Mouse (Mus musculus) liver, embryonic 14.5 days (tissue): ENCODE results near the gene Gpr4. TPM values are rescaled to one million over a fixed set of nuclear protein-coding genes. Genes with fewer than 3 reads are reported as not detected.
A peak's percentile ranks its signal among the peaks of the same experiment; 100 is the strongest.

Experiments used
- ATAC-seq: fragments of 200-750 bp; cut with Nextera tagmentation; 2 replicates; pipeline ENCODE4 v1.8.0; 2017; ENCODE audit warnings: moderate number of reproducible peaks, mild to moderate bottlenecking, moderate library complexity; ENCODE audit not compliant: insufficient read depth
- DNase-seq, 3 experiments: peaks; one replicate each; pipeline ENCODE4 v3.0.0-alpha.2; 2012 to 2013; ENCODE audit warnings: low read depth in 3 of 3, low spot score in 3 of 3
- H3K27ac ChIP-seq: fragments of 300-500 bp; sonication (generic); 2 replicates; pipeline ENCODE4 v1.5.1; 2014; ENCODE audit warnings: moderate library complexity, mild to moderate bottlenecking, control low read depth, inconsistent platforms
- H3K27me3 ChIP-seq: fragments of 300-500 bp; sonication (generic); 2 replicates; pipeline ENCODE4 v1.6.1; 2014; ENCODE audit warnings: mild to moderate bottlenecking, low read length, moderate library complexity; ENCODE audit not compliant: control insufficient read depth, insufficient read depth
- H3K36me3 ChIP-seq: fragments of 300-500 bp; sonication (generic); replicated peaks from 2 replicates; pipeline ENCODE4 v1.6.1; 2014; ENCODE audit warnings: low read depth; ENCODE audit not compliant: control insufficient read depth, insufficient read depth
- H3K4me1 ChIP-seq, 2 experiments: fragments of 200-500 bp in 1 of 2; fragments of 300-500 bp in 1 of 2; sonication (generic) in 1 of 2; replicated peaks; 2 replicates each; pipeline ENCODE4 v1.6.1; 2012 to 2014; ENCODE audit warnings: antibody characterized with exemption in 1 of 2, inconsistent platforms in 1 of 2, low read length in 1 of 2; ENCODE audit not compliant: control insufficient read depth in 2 of 2, insufficient read depth in 2 of 2
- H3K4me2 ChIP-seq: fragments of 300-500 bp; sonication (generic); 2 replicates; pipeline ENCODE4 v1.6.1; 2014; ENCODE audit warnings: low read depth, mild to moderate bottlenecking, control low read depth, moderate library complexity
- H3K4me3 ChIP-seq, 2 experiments: fragments of 200-500 bp in 1 of 2; fragments of 300-500 bp in 1 of 2; sonication (generic) in 1 of 2; 2 replicates each; pipeline ENCODE4 v1.5.1; 2012 to 2014; ENCODE audit warnings: low read depth in 2 of 2, low read length in 2 of 2, mild to moderate bottlenecking in 2 of 2, control low read depth in 1 of 2, inconsistent platforms in 1 of 2, moderate library complexity in 1 of 2; ENCODE audit not compliant: insufficient read depth in 1 of 2
- H3K9ac ChIP-seq: fragments of 300-500 bp; sonication (generic); replicated peaks from 2 replicates; pipeline ENCODE4 v1.6.1; 2014; ENCODE audit warnings: mild to moderate bottlenecking, control low read depth, moderate library complexity
- H3K9me3 ChIP-seq: fragments of 300-500 bp; sonication (generic); 2 replicates; pipeline ENCODE4 v1.6.1; 2016; ENCODE audit warnings: low read length, mixed read lengths; ENCODE audit not compliant: control insufficient read depth
- CTCF ChIP-seq: IDR thresholded peaks from 2 replicates; pipeline ENCODE4 v1.5.1; 2016; ENCODE audit warnings: antibody characterized with exemption, low read depth, control low read depth
- EP300 ChIP-seq: IDR thresholded peaks from 2 replicates; pipeline ENCODE4 v1.6.1; 2016; ENCODE audit warnings: antibody characterized with exemption, low read depth
- WGBS: fragments of 180-500 bp; shearing (Covaris S2); extraction: QIAGEN DNeasy Blood & Tissue Kit; methylation state at CpG from one replicate; pipeline ENCODE4 v1.1.7; 2014; ENCODE audit not compliant: insufficient replicate concordance; 5-methylcytosine and 5-hydroxymethylcytosine counted together
- polyA plus RNA-seq, 2 experiments: library from polyadenylated mRNA; depleted of rRNA in 1 of 2; stranded (reverse) in 1 of 2; unstranded in 1 of 2; fragments of >200 nt; fragmentation: Nextera tagmentation in 1 of 2; extraction: Ambion mirVana in 1 of 2; gene quantifications; 2 replicates each; pipeline versions ENCODE4 v1.2.1 to v1.2.3; 2012 to 2014

Gene Gpr4
- polyA plus RNA-seq, 2 experiments = 0.10 to 0.35 TPM

DNA sequence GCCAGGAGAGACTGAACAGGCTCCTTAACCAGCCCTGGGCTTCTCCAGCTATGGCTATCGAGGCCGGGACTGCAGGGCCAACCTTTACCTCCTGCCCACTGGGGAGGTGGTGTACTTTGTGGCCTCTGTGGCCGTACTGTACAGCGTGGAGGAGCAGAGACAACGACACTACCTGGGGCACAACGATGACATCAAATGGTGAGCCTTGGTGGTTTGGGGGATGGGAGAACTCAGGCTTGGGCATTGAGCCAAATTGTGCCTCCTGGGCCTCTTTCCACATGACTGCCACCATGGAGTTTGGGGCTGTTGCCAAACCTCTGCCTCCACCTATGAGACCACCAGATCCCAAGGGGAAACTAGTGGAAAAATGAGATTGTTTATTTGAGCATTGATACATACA is 27.6 kb upstream of the Gpr4 start:
- no peak overlapping the region for H3K27ac ChIP-seq
- H3K9me3 ChIP-seq = no peaks in the 10 kb centered on the region
- no peak overlapping the region for H3K4me3 ChIP-seq
- 74% methylated on average over 6 of the region's 6 CpGs for WGBS
- no peak for DNase-seq
- H3K27me3 ChIP-seq = peaks cover 5% of the 10 kb centered on the region
- H3K4me1 ChIP-seq = peaks cover 6 to 18% of the 10 kb centered on the region in 2 experiments
- H3K36me3 ChIP-seq = no peaks in the 10 kb centered on the region
- no peak overlapping the region for H3K9ac ChIP-seq
- ATAC-seq = no peak
- TF ChIP-seq EP300 = no peak
- no peak for TF ChIP-seq CTCF
- no peak overlapping the region for H3K4me2 ChIP-seq

DNA sequence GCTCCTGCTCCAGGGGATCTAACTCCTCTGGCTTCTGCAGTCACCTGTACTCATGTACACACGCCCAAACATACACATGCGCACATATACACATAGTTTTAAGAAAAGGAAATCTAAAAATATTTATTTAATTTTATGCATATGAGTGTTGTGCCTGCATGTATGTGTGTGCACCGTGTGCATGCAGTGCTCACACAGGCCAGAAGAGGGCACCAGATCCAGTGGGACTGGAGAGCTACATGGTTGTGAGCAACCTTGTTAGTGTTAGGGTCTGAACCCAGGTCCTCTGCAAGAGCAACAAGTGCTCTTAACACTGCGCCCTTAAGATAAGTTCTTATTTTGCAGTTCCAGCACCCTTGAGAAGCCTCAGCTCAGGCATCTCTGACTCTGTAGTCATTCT is 17.7 kb upstream of the Gpr4 start:
- no peaks in the 10 kb centered on the region for H3K36me3 ChIP-seq
- H3K4me3 ChIP-seq = no peak overlapping the region
- no peak overlapping the region for H3K4me2 ChIP-seq
- H3K27ac ChIP-seq = no peak overlapping the region
- H3K4me1 ChIP-seq = no peaks in the 10 kb centered on the region
- TF ChIP-seq CTCF (peak; percentile 74), EP300 (no peak)
- DNase-seq = no peak
- no peak for ATAC-seq
- H3K27me3 ChIP-seq = no peaks in the 10 kb centered on the region
- 75% methylated on average over 4 of the region's 4 CpGs for WGBS
- no peaks in the 10 kb centered on the region for H3K9me3 ChIP-seq
- no peak overlapping the region for H3K9ac ChIP-seq

DNA sequence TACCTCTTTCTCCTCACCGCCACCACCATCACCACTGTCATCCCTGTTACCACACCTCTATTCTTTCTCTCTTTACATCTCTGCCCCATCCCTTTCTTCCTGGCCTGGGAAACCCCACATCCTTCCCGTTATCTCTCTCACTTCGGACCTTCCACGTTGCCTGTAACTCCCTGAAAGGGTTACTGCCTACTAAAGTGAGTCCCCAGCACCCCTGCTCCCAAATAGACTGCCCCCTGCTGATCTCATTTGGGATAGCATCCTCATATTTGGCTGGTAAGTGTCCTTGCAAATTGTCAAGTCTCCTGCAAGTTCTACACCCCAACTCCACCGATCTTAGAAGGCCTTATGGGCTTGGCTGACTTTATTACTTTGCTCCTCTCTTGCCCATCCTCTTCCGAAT is 15.7 kb upstream of the Gpr4 start:
- DNase-seq = no peak
- TF ChIP-seq CTCF (peak; percentile 69), EP300 (no peak)
- no peak overlapping the region for H3K4me2 ChIP-seq
- no peaks in the 10 kb centered on the region for H3K4me1 ChIP-seq
- no peak for ATAC-seq
- H3K9ac ChIP-seq = no peak overlapping the region
- no peak overlapping the region for H3K27ac ChIP-seq
- no peak overlapping the region for H3K4me3 ChIP-seq
- no peaks in the 10 kb centered on the region for H3K36me3 ChIP-seq
- no peaks in the 10 kb centered on the region for H3K9me3 ChIP-seq
- no peaks in the 10 kb centered on the region for H3K27me3 ChIP-seq
- 46% methylated on average over 6 of the region's 6 CpGs for WGBS

DNA sequence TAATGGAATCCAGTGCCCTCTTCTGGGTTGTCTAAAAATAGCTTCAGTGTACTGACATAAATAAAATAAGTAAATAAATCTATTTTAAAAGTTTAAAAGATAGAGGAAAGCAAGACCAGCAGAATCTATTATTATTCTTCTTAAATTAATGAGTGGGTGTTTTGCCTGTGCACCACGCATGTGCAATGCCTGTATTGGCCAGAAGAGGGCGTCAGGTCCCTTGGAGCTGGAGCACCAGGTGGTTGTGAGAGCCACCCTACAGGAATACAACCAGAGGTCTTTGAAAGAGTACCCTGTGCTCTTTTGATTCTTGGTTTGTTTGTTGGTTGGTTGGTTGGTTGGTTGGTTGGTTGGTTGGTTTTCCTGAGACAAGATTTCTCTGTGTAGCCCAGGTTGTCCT is 14.4 kb upstream of the Gpr4 start:
- H3K27me3 ChIP-seq = no peaks in the 10 kb centered on the region
- DNase-seq = no peak
- no peak overlapping the region for H3K4me3 ChIP-seq
- no peak for ATAC-seq
- H3K27ac ChIP-seq = no peak overlapping the region
- peak; percentile 88 for TF ChIP-seq CTCF
- no peak for TF ChIP-seq EP300
- WGBS = 32% methylated on average over 2 of the region's 2 CpGs
- H3K36me3 ChIP-seq = no peaks in the 10 kb centered on the region
- no peaks in the 10 kb centered on the region; a peak in 1 of 4 replicates for H3K4me1 ChIP-seq
- no peaks in the 10 kb centered on the region for H3K9me3 ChIP-seq
- H3K9ac ChIP-seq = no peak overlapping the region
- no peak overlapping the region for H3K4me2 ChIP-seq

DNA sequence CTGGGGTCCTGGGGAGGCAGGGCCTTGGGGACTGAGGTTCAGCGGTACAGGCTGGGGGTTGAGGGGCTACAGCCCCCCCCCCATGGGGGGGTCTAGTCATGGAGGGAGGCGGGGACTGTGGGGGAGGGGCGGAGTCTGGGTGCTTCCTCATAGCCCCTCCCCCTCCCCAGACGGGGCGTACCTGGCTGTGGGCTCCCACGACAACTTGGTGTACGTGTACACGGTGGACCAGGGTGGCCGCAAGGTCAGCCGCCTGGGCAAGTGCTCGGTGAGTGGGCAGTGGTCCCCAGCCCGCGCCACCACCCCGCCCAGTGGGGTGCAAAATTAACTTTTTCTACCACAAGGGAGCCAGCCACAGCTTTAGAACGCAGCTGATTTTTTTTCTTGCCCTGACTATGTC is 10.7 kb upstream of the Gpr4 start:
- Histone ChIP-seq H3K4me1 (no peaks in the 10 kb centered on the region; a peak in 1 of 4 replicates), H3K27ac (no peak overlapping the region), H3K36me3 (no peaks in the 10 kb centered on the region), H3K4me2 (no peak overlapping the region), H3K9ac (no peak overlapping the region), H3K27me3 (no peaks in the 10 kb centered on the region), H3K9me3 (no peaks in the 10 kb centered on the region), H3K4me3 (no peak overlapping the region)
- ATAC-seq (no peak), DNase-seq (no peak)
- 71% methylated on average over 13 of the region's 15 CpGs for WGBS
- TF ChIP-seq EP300 (no peak), CTCF (no peak)
